Mouse (Mus musculus): Measurements from ENCODE around the gene 4930442H23Rik.
A peak's percentile ranks its signal among the peaks of the same experiment; 100 is the strongest.
"Not testable (repeated sequence)": the region's sequence is repeated elsewhere in the genome, so short reads cannot be mapped to it uniquely, and the experiment has no call there.

The 4930442H23Rik gene

GRCm38 (mm10) chr10:81183805-81184204 is at the start of gene 4930442H23Rik:
Gene 4930442H23Rik (minus strand): TSS chr10:81183849.
- no peak for DNase-seq (ENCODE audit: low spot score in 2 of 2)

- no peak for DNase-seq (ENCODE audit: low spot score in 2 of 2)
Observed at GRCm38 (mm10) chr10:81233226-81233585, 49.6 kb upstream of the 4930442H23Rik start.

GRCm38 (mm10) chr10:81232580-81233225 is 49.1 kb upstream of the 4930442H23Rik start, which contains the start of gene Zfr2:
Gene Zfr2 (plus strand): TSS chr10:81233155.
- DNase-seq (ENCODE audit: low spot score in 2 of 2), result peak; percentile 94

GRCm38 (mm10) chr10:81231436-81231835 is 47.8 kb upstream of the 4930442H23Rik start:
- no peak for DNase-seq (ENCODE audit: low spot score in 2 of 2)

GRCm38 (mm10) chr10:81230438-81231332 is 47.0 kb upstream of the 4930442H23Rik start, which contains the start of gene Atcay:
Gene Atcay (minus strand): TSS chr10:81230833.
- DNase-seq (ENCODE audit: low spot score in 2 of 2), result peak; percentile 84 to 90

GRCm38 (mm10) chr10:81229735-81230437 is 46.2 kb upstream of the 4930442H23Rik start:
- peak; percentile 38 to 57 for DNase-seq (ENCODE audit: low spot score in 2 of 2)

- not testable (repeated sequence) for DNase-seq (ENCODE audit: low spot score in 2 of 2)
Observed at GRCm38 (mm10) chr10:81223731-81224130, 40.1 kb upstream of the 4930442H23Rik start.

- no peak for DNase-seq (ENCODE audit: low spot score in 2 of 2)
Observed at GRCm38 (mm10) chr10:81221402-81222015, 37.9 kb upstream of the 4930442H23Rik start.

- DNase-seq (ENCODE audit: low spot score in 2 of 2), result peak; percentile 43 to 50
Observed at GRCm38 (mm10) chr10:81217964-81218363, 34.3 kb upstream of the 4930442H23Rik start.

- not testable (repeated sequence) for DNase-seq (ENCODE audit: low spot score in 2 of 2)
Observed at GRCm38 (mm10) chr10:81217267-81217666, 33.6 kb upstream of the 4930442H23Rik start.

GRCm38 (mm10) chr10:81216810-81217209 is 33.2 kb upstream of the 4930442H23Rik start:
- no peak for DNase-seq (ENCODE audit: low spot score in 2 of 2)

GRCm38 (mm10) chr10:81216260-81216659 is 32.6 kb upstream of the 4930442H23Rik start:
- no peak for DNase-seq (ENCODE audit: low spot score in 2 of 2)

GRCm38 (mm10) chr10:81210154-81210553 is 26.5 kb upstream of the 4930442H23Rik start:
- DNase-seq (ENCODE audit: low spot score in 2 of 2), result no peak

GRCm38 (mm10) chr10:81204137-81204536 is 20.5 kb upstream of the 4930442H23Rik start:
- DNase-seq (ENCODE audit: low spot score in 2 of 2), result no peak

GRCm38 (mm10) chr10:81202978-81203720 is 19.5 kb upstream of the 4930442H23Rik start:
- DNase-seq (ENCODE audit: low spot score in 2 of 2), result no peak

- DNase-seq (ENCODE audit: low spot score in 2 of 2), result no peak
Observed at GRCm38 (mm10) chr10:81201807-81202758, 18.4 kb upstream of the 4930442H23Rik start, which contains the start of gene Nmrk2. Gene Nmrk2 (minus strand): TSS chr10:81202051.

- DNase-seq (ENCODE audit: low spot score in 2 of 2), result no peak
Observed at GRCm38 (mm10) chr10:81200605-81201287, 17.1 kb upstream of the 4930442H23Rik start.

GRCm38 (mm10) chr10:81200141-81200540 is 16.5 kb upstream of the 4930442H23Rik start:
- no peak for DNase-seq (ENCODE audit: low spot score in 2 of 2)

GRCm38 (mm10) chr10:81198990-81199389 is 15.3 kb upstream of the 4930442H23Rik start:
- DNase-seq (ENCODE audit: low spot score in 2 of 2), result no peak

Measured in frontal cortex, postnatal 36 days (tissue).